Mouse (Mus musculus) macrophage (primary cell): ENCODE results near the gene Fhod1. TPM values are rescaled to one million over a fixed set of nuclear protein-coding genes. Genes with fewer than 3 reads are reported as not detected.

Experiments
- H3K27ac ChIP-seq: fragments of 350-480 bp; formaldehyde crosslinking; 2 replicates; pipeline ENCODE4 v1.9.0; 2021
- H3K36me3 ChIP-seq: fragments of 350-480 bp; formaldehyde crosslinking; 2 replicates; pipeline ENCODE4 v1.9.0; 2021; ENCODE audit errors: inconsistent target
- H3K4me3 ChIP-seq: fragments of 350-480 bp; formaldehyde crosslinking; 2 replicates; pipeline ENCODE4 v1.9.0; 2021; ENCODE audit errors: inconsistent target
- H3K79me2 ChIP-seq: fragments of 350-480 bp; formaldehyde crosslinking; 2 replicates; pipeline ENCODE4 v1.9.0; 2021; ENCODE audit errors: inconsistent target
- WGBS: methylation state at CpG from one replicate; pipeline ENCODE4 v1.1.7; 2026; ENCODE audit warnings: inconsistent platforms; ENCODE audit not compliant: missing documents; 5-methylcytosine and 5-hydroxymethylcytosine counted together
- polyA plus RNA-seq: library from polyadenylated mRNA; stranded (reverse); fragments of 250-400 nt; gene quantifications from 3 replicates; pipeline ENCODE4 v1.2.4, GENCODE M21; 2018; ENCODE audit warnings: inconsistent platforms
- total RNA-seq, 78 experiments: library from RNA; depleted of rRNA; stranded (reverse); fragments of 250-400 nt; gene quantifications; 1 replicate in 9 of 78; 2 replicates in 24 of 78; 3 replicates in 43 of 78; 4 replicates in 2 of 78; pipeline ENCODE4 v1.2.4; 2018; ENCODE audit warnings: inconsistent platforms in 56 of 78

Gene Fhod1
- 100 to 1,000 TPM in 1 of 26 experiments, 10 to 100 TPM in 25; 10.7 to 130 (median 29.1) TPM for total RNA-seq (2018; cell fraction: chromatin; rRNA removed)
- 10 to 100 TPM in 8 of 26 experiments, 1 to 10 TPM in 18; 4.5 to 12.6 (median 8.2) TPM for total RNA-seq (2018; cell fraction: cytosol; rRNA removed)
- total RNA-seq (2018; cell fraction: nucleus; rRNA removed): 10 to 100 TPM in 22 of 26 experiments, 1 to 10 TPM in 4; 7.0 to 64.9 (median 17.8) TPM
- 5.6 to 17.0 TPM (median 9.8 TPM) in 3 replicates for polyA plus RNA-seq

DNA sequence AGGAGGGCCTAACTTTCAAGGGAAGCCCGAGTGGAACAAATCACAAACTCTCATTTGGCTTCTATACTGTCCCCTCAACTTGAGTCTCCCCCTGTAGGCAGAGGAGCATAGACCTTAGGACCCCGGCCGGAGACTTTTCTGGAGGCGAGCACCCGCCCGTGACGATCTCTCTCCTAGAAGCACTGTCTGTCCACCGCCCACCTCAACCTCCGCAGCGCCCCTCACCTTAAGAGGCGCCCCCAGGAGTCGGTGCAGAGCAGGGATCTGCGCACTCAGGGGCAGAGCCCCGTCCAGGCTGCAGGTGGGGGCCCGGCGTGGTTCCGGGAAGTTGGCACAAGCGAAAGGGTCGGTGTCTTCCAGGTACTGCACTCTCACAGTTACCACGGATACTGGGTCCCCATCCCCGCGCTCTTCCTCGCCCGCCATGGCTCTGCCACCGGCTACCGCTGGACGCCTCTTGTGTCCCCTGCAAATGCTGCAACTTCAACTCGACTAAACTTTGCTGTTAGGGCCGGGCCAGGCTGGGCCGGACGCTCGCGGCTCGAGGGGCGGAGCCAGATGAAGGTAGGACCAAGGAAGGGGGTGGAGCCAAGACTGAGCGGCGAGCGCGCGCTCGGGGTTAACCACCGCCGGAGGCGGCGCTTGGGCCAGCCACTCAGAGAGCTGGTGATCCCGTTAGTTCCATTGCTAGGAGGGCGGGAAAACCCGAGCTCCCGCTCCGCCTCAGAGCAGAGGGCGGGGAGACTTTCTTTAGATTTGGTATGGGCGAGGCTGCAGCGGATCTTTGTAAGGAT is at the start of gene Fhod1:
Fhod1 (minus strand) TSS at position 526 of the 794 bp plus-strand sequence.
- peaks cover 41% of the 10 kb centered on the region for H3K79me2 ChIP-seq
- H3K36me3 ChIP-seq: no peaks in the 10 kb centered on the region
- peak within 1 kb of the TSS; percentile 79 for H3K27ac ChIP-seq
- WGBS: under 1% methylated on average over 53 of the region's 53 CpGs
- peak within 1 kb of the TSS; percentile 88 for H3K4me3 ChIP-seq

DNA sequence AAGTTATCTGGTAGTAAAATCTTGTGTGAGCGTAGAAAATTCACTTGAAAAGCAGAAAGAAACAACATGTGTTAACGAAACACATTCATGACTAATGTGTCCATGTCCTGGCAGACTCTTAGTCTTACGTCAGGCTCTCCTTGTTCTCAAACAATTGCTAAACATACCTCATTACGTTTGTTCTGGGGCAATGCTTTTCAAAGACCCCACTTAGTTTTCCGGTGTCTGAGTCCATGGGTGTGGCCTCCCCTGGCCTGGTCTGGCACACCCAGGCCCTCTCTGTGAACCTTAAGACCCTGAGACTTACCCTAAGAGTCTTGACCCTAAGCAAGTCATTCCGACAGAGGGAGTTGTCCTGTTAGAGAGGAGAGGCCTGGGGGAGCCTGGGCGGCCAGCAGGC is 46.2 kb upstream of the Fhod1 start:
- Histone ChIP-seq H3K36me3 (no peaks in the 10 kb centered on the region), H3K79me2 (no peaks in the 10 kb centered on the region), H3K4me3 (no peak overlapping the region), H3K27ac (no peak overlapping the region)
- WGBS: 75% methylated on average over 7 of the region's 7 CpGs

DNA sequence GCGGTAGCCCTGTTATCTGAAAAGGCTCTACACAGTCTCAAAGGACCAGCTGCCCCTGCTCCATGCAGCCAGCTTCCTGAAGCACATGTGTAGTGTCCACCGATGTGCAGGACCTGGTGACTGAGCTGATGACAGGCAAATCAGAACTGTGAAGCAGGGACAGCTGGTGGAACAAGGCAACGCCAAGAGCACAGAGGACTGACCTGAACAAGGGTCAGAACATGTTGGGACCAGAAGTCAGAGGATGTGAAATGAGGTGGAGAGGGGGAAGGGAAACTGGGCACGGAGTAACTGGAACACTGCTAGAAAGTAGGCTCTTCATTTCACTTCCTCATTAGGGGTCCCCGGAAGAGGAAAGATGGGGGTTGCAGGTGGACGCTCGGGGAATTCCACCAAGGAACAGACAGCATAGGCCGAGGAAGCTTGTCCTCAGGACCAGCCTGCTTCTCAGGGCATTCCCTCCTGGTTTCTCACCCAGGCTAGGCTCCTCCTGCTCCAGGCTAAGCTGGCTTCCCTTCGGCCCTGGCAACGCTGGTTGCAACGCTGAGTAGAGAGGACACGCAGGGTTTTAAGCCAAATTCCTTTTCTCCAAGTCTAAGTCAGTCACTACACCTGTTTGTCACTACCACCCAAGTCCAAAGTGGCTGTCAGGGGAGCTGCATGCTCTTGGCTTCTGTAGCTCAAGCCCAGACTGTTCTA is 45.5 kb upstream of the Fhod1 start:
- 59% methylated on average over 12 of the region's 12 CpGs for WGBS
- H3K27ac ChIP-seq: no peak overlapping the region
- H3K36me3 ChIP-seq: no peaks in the 10 kb centered on the region
- H3K4me3 ChIP-seq: no peak overlapping the region
- H3K79me2 ChIP-seq: no peaks in the 10 kb centered on the region

DNA sequence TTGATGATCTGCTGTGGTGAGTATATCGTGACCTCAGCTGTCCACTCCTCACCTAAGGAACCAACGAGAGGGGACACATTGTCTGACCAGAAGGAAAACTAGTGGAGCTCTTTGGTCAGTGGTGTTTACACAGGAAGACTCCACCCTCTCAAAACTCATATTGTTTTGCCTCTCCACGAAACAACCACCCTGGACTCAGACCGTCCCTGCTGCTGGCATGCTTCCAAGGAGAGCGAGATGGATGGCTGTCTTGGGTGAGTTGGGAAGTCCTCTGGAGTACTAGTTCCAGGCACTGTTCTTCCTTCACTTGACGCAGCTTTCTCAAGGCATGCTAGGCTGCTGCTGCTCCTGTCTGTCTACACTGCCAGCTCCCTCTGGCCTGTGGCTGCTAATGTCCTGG is 41.3 kb upstream of the Fhod1 start:
- 80% methylated on average over 6 of the region's 6 CpGs for WGBS
- no peaks in the 10 kb centered on the region for H3K79me2 ChIP-seq
- H3K27ac ChIP-seq: no peak overlapping the region
- H3K4me3 ChIP-seq: no peak overlapping the region
- H3K36me3 ChIP-seq: no peaks in the 10 kb centered on the region

DNA sequence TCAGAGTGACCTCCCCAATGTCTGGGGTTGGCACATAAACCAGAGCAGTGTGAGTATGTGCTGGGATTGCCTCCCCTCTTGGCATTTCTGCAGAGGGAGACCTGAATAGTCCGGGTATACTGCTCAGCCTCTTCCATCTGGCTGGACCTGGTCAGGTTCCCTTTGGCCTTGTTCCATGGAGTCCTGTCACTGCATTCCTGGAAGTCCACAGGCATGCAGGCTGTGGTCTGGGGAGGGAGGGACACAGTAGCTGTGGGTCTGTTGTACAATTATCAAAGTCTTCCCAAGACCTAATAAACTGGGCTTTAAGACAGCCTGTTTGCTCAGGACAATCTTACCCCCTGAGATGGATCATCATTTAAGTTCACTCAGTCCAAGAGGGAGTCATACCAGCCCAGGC is 39.4 kb upstream of the Fhod1 start:
- no peak overlapping the region for H3K27ac ChIP-seq
- H3K4me3 ChIP-seq: no peak overlapping the region
- no peaks in the 10 kb centered on the region for H3K79me2 ChIP-seq
- H3K36me3 ChIP-seq: no peaks in the 10 kb centered on the region
- WGBS: 92% methylated on average over 1 of the region's 1 CpGs

DNA sequence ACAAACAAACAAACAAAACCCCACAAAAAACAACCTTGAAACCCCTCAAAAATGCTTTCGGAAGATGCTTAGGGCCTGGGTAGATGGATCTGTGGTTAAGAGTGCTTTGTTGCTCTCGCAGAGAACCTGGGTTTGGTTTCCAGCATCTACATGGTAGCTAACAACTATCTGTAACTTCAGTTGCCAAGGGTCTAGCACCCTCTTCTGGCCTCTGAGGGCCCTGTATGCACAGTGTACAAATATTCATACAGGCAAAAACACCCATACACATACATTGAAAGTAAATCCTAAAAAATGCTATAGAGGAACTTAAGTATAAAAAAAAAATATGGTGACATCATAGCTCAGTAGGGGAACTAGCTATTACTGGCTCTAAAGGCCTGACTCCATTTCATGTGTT is 36.3 kb upstream of the Fhod1 start:
- H3K4me3 ChIP-seq: no peak overlapping the region
- no peaks in the 10 kb centered on the region for H3K36me3 ChIP-seq
- no peaks in the 10 kb centered on the region for H3K79me2 ChIP-seq
- 93% methylated on average over 2 of the region's 2 CpGs for WGBS
- no peak overlapping the region for H3K27ac ChIP-seq

DNA sequence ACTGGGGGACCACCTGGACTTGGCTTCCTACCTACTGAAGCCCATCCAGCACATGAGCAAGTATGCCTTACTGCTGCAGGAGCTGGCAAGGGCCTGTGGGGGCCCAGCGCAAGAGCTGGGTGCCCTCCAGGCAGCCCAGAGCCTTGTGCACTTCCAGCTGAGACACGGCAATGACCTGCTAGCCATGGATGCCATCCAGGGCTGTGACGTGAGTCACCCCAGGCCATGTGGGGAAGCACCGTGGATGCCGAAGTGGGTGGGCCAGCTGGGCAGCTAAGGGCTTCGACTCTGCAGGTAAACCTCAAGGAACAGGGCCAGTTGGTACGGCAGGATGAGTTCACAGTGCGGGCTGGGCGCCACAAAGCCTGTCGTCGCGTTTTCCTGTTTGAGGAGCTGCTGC is 32.6 kb upstream of the Fhod1 start:
- WGBS: 82% methylated on average over 11 of the region's 12 CpGs
- Histone ChIP-seq H3K27ac (no peak overlapping the region), H3K4me3 (no peak overlapping the region), H3K36me3 (no peaks in the 10 kb centered on the region), H3K79me2 (no peaks in the 10 kb centered on the region)

DNA sequence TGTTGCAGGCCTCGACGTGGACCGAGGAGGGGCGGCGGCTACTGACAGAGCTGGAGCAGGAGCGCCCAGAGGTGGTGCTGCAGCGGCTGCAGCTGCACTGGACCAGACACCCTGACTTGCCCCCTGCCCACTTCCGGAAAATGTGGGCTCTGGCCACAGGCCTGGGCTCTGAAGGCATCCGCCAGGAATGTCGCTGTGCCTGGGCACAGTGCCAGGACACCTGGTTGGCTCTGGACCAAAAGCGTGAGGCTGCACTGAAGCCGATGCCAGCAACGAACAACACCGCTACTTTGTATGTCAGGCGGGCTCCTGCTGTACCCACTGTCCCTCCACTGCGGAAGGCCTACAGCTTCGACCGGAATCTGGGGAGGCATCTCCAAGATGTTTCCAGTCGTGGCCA is 30.9 kb upstream of the Fhod1 start:
- Histone ChIP-seq H3K36me3 (no peaks in the 10 kb centered on the region), H3K27ac (no peak overlapping the region), H3K4me3 (no peak overlapping the region), H3K79me2 (no peaks in the 10 kb centered on the region)
- WGBS: 71% methylated on average over 19 of the region's 19 CpGs

DNA sequence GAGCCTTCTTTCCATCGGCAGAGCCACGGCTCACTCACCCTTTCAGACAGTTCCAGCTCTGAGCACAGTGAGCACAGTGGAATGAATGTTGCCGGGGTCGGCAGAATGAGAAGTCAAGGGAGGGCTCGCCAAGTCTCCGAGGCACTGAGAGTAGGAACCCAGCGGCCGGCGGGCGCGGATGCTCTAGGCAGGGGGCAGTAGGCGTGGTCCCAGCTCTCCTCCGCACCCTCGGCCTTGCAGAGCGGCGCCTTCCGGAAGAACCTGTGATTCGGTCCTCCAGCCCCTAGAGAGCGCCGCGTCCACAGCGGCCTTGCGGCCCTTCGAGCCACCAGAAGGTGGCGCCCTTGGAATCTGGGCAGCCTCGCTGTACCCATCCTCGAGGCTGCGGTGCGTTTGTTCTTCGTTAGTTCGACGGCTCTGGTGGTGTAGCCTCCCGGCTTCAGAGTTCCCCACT is 26.8 kb upstream of the Fhod1 start:
- H3K27ac ChIP-seq: no peak overlapping the region
- 55% methylated on average over 24 of the region's 33 CpGs for WGBS
- no peak overlapping the region for H3K4me3 ChIP-seq
- H3K79me2 ChIP-seq: no peaks in the 10 kb centered on the region
- no peaks in the 10 kb centered on the region for H3K36me3 ChIP-seq

DNA sequence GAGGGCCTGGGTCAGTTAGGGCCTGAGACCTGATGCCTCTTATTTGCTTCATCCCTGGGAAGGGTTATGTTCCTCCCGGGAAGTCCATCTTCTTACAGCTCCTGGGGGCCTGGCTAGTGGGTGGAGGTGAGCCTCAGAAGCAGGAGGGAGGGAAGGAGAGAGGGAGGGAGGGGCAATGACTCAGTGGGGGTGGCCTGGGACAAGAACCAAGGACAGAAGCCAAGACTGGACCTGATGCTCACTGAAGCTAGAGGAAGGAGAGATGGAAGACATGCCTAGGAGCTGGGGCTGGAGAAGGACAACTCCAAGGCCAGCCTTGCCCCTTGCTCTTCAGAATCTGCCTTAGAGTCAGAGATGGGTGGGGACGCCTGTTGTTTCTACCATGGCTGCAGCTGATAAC is 25.3 kb upstream of the Fhod1 start, which contains the start of gene Plekhg4:
Plekhg4 (plus strand) TSS at position 243 of the 400 bp plus-strand sequence.
- WGBS: 90% methylated on average over 2 of the region's 2 CpGs
- Histone ChIP-seq H3K79me2 (no peaks in the 10 kb centered on the region), H3K4me3 (no peak within 1 kb of the TSS), H3K27ac (no peak within 1 kb of the TSS), H3K36me3 (no peaks in the 10 kb centered on the region)

DNA sequence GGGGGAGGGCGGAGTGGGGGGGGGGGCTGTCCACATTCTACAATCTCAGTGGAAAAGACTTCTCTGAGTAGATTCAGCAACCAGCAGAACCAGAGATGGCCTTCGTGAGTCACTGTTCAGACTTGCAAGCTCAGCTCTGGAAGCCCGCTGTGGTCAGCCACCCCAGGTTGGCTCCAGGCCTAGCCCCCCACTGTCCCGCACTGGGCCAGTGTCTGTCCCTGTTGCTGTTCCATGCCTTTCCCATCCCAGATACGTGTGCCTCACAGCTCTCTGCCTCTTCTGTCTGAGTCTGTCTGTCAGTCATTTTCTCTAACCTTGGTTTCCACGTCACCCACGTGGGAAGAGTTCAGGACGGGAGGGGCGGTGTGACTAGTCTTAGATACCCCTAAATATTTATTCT is 24.7 kb upstream of the Fhod1 start:
- Histone ChIP-seq H3K79me2 (no peaks in the 10 kb centered on the region), H3K36me3 (no peaks in the 10 kb centered on the region), H3K4me3 (no peak overlapping the region), H3K27ac (no peak overlapping the region)
- 88% methylated on average over 8 of the region's 9 CpGs for WGBS

DNA sequence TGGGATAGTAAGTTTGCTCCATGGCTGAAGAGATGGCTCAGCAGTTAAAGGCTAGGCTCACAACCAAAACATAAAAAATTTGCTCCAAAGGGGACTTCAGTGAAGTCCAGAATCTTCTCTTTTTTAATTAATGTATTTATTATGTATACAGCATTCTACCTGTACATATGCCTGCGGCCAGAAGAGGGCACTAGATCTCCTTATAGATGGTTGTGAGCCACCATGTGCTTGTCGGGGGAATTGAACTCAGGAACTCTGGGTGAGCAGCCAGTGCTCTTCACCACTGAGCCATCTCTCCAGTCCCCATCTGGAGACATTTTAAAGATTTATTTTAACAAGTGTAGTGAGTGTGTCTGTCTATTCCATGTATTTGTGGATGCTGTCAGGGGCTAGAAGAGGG is 19.4 kb upstream of the Fhod1 start:
- H3K79me2 ChIP-seq: no peaks in the 10 kb centered on the region
- no peak overlapping the region for H3K4me3 ChIP-seq
- no peak overlapping the region for H3K27ac ChIP-seq
- 80% methylated on average over 2 of the region's 2 CpGs for WGBS
- no peaks in the 10 kb centered on the region for H3K36me3 ChIP-seq

DNA sequence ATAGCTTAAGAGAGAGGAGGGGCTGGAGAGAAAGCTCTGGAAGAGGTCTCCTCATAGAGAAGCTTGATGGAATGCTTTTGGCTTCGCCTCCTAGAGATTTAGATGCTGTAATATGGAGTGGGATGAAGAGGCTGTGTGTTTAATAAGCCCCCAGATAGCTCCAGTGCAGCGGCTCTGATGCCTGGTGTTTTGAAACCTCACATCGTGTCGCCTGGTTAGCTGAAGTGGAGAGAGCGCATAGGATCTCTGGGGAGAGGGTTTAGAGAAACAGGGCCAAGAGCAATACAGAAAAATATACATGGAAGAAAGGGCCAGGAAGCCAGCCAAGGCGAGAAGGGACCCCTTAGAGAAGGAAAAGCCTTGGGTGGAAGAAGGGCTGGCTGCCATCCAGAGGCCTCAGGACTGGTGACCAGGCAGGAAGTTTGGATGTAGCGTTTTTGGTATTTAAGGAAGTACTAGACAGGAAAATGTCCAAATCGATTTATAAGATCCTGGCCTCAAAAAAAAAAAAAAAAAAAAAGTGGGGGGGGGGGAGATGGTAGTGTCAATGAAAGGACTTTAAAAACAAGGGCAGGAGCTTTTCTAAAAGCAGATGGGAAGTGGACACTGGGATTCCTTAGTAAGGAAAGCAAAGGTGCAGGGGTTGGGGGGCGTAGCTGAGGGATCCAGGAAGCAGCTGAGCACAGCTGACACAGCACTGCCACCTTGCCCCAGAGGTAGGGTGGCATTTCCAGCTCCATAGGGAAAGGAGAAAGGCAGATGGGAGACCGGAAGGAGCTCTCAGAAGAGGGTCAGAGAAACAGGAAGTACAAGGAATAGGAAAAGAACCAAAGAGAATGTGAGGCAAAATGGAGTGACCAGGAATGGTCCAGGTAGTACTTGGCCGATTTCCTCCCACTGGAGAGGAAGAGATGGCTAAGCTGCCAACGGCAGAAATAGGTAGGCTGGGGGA is 14.3 kb upstream of the Fhod1 start:
- H3K4me3 ChIP-seq: no peak overlapping the region
- no peak overlapping the region for H3K27ac ChIP-seq
- H3K36me3 ChIP-seq: no peaks in the 10 kb centered on the region
- H3K79me2 ChIP-seq: no peaks in the 10 kb centered on the region
- 49% methylated on average over 12 of the region's 12 CpGs for WGBS

DNA sequence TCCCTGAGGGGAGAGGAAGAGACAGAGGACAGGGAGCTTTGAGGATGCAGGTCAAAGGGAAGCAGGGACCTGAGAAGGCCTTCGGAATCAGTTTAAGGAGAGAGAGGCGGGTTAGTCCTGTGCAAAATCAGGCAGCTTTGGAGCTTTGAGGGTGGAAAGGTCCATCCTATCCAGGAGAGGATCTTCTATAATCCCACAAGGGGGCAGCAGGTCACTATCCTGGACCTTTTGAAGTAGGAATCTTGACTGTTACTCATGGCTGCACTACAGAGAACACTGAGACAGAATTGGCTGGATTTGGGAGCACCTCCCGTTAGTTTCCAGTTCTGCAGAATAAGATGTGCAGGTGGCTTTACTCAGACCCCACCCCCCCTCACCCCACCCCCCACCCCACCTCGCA is 11.9 kb upstream of the Fhod1 start:
- Histone ChIP-seq H3K4me3 (no peak overlapping the region), H3K79me2 (no peaks in the 10 kb centered on the region), H3K27ac (no peak overlapping the region), H3K36me3 (no peaks in the 10 kb centered on the region)
- WGBS: 78% methylated on average over 4 of the region's 4 CpGs
